Mouse (Mus musculus): Measurements from ENCODE around the gene Aldh3b1. TPM values are rescaled to one million over a fixed set of nuclear protein-coding genes. Genes with fewer than 3 reads are reported as not detected.
A peak's percentile ranks its signal among the peaks of the same experiment; 100 is the strongest.

The Aldh3b1 gene
- polyA plus RNA-seq, 1 experiment = 0.66 TPM

DNA sequence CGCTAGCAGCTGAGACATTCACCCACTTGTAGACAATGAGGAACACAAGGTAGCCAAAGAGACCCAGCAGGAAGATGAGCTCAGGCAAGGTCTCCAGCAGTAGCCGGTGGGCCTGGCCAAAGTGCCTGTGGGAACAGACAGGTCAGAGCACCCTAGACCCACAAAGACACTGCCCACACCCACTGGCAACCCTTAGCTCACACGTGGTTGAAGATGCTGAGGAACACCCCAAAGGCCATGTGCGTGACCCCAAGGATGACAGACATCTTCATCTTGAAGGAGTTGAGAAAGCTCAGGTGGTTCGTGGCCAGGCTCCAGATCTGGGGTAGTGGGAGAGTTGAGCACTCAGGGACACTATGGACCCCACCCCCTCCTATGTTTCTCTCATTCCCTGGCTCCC lies 32.1 kb downstream of the Aldh3b1 start:
- Histone ChIP-seq H3K36me3 (ENCODE audit: control insufficient read depth, insufficient read depth, low read length, poor library complexity, severe bottlenecking) (peaks cover 10% of the 10 kb centered on the region), H3K4me3 (ENCODE audit: low read depth, low read length) (no peak overlapping the region), H3K9me3 (replicated peaks; ENCODE audit: control insufficient read depth, insufficient read depth, low read length, poor library complexity, severe bottlenecking) (no peaks in the 10 kb centered on the region)

GRCm38 (mm10) chr19:3896208-3896607 lies 33.4 kb downstream of the Aldh3b1 start:
- H3K36me3 ChIP-seq (ENCODE audit: control insufficient read depth, insufficient read depth, low read length, poor library complexity, severe bottlenecking) = peaks cover 16% of the 10 kb centered on the region
- H3K27ac ChIP-seq (ENCODE audit: insufficient read depth, low read length) = no peak overlapping the region

More for the DNA sequence above, 32.1 kb downstream of the Aldh3b1 start:
- Histone ChIP-seq H3K27me3 (ENCODE audit: control insufficient read depth, insufficient read depth, low read length, poor library complexity, severe bottlenecking) (no peaks in the 10 kb centered on the region), H3K9ac (ENCODE audit: low read depth, poor library complexity, severe bottlenecking) (no peak overlapping the region), H3K4me1 (ENCODE audit: control insufficient read depth, insufficient read depth, low read length) (no peaks in the 10 kb centered on the region), H3K27ac (ENCODE audit: insufficient read depth, low read length) (no peak overlapping the region)
- TF ChIP-seq CTCF (IDR thresholded peaks at IDR 0.05; ENCODE audit: low read depth, low read length) = no peak
- TF ChIP-seq EP300 (IDR thresholded peaks at IDR 0.05; ENCODE audit: insufficient read depth, low read depth, low read length) = no peak
- no peak for TF ChIP-seq POLR2A (IDR thresholded peaks at IDR 0.05; ENCODE audit: insufficient read depth, low read length)

DNA sequence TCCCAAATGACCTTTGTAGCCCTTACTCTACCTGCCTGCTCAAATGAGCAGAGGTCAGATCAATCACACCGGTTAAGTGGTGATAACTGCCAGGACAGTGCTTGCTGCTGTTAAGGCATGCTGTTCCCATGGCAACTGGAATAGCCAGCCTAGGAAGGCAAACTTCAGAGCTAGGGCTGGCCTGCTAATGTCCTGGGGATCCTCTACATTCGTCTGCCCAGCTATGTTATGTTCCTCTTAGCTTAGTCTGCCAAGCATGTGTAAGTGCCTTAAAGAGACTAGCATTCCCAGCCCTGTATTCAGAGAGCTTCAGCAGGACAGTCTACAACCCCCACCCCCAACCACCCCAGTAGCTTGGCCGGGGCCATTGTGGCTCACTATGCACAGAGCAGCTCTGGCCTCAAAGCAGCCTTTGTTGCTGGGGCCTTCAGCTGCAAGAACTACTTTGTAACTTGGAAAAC lies 34.4 kb downstream of the Aldh3b1 start:
- TF ChIP-seq EP300 (IDR thresholded peaks at IDR 0.05; ENCODE audit: insufficient read depth, low read depth, low read length) = no peak
- no peak for TF ChIP-seq CTCF (IDR thresholded peaks at IDR 0.05; ENCODE audit: low read depth, low read length)
- no peak for TF ChIP-seq POLR2A (IDR thresholded peaks at IDR 0.05; ENCODE audit: insufficient read depth, low read length)
- H3K27me3 ChIP-seq (ENCODE audit: control insufficient read depth, insufficient read depth, low read length, poor library complexity, severe bottlenecking) = no peaks in the 10 kb centered on the region
- H3K9me3 ChIP-seq (replicated peaks; ENCODE audit: control insufficient read depth, insufficient read depth, low read length, poor library complexity, severe bottlenecking) = no peaks in the 10 kb centered on the region
- no peak overlapping the region for H3K9ac ChIP-seq (ENCODE audit: low read depth, poor library complexity, severe bottlenecking)
- H3K4me3 ChIP-seq (ENCODE audit: low read depth, low read length) = no peak overlapping the region
- no peaks in the 10 kb centered on the region for H3K4me1 ChIP-seq (ENCODE audit: control insufficient read depth, insufficient read depth, low read length)
- H3K27ac ChIP-seq (ENCODE audit: insufficient read depth, low read length) = no peak overlapping the region
- H3K36me3 ChIP-seq (ENCODE audit: control insufficient read depth, insufficient read depth, low read length, poor library complexity, severe bottlenecking) = peaks cover 22% of the 10 kb centered on the region

More at GRCm38 (mm10) chr19:3896208-3896607, 33.4 kb downstream of the Aldh3b1 start:
- Histone ChIP-seq H3K4me1 (ENCODE audit: control insufficient read depth, insufficient read depth, low read length) (no peaks in the 10 kb centered on the region), H3K9me3 (replicated peaks; ENCODE audit: control insufficient read depth, insufficient read depth, low read length, poor library complexity, severe bottlenecking) (no peaks in the 10 kb centered on the region), H3K27me3 (ENCODE audit: control insufficient read depth, insufficient read depth, low read length, poor library complexity, severe bottlenecking) (no peaks in the 10 kb centered on the region), H3K9ac (ENCODE audit: low read depth, poor library complexity, severe bottlenecking) (no peak overlapping the region), H3K4me3 (ENCODE audit: low read depth, low read length) (no peak overlapping the region)
- TF ChIP-seq EP300 (IDR thresholded peaks at IDR 0.05; ENCODE audit: insufficient read depth, low read depth, low read length) (no peak), CTCF (IDR thresholded peaks at IDR 0.05; ENCODE audit: low read depth, low read length) (no peak), POLR2A (IDR thresholded peaks at IDR 0.05; ENCODE audit: insufficient read depth, low read length) (no peak)

DNA sequence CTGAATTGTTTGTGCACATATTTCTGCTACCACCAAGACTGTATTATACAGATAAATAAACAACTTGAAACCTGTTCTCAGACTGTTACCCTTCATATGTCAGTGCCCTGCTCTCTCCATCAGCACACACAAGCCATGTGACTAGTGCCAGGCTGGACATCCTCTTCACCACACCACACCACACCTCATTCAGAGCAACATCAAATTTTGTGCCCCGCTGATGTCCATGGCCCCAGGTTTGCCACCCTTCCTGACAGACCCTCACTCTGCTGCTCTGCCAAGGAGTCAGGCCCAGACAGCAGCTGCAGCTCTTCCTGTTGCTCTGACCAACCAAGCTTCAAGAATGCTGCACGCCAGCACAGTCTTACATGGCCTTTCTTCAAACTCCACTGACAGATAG lies 35.3 kb downstream of the Aldh3b1 start:
- H3K4me1 ChIP-seq (ENCODE audit: control insufficient read depth, insufficient read depth, low read length) = no peaks in the 10 kb centered on the region
- no peak overlapping the region for H3K4me3 ChIP-seq (ENCODE audit: low read depth, low read length)
- peaks cover 31% of the 10 kb centered on the region for H3K36me3 ChIP-seq (ENCODE audit: control insufficient read depth, insufficient read depth, low read length, poor library complexity, severe bottlenecking)
- no peak overlapping the region for H3K27ac ChIP-seq (ENCODE audit: insufficient read depth, low read length)
- no peak overlapping the region for H3K9ac ChIP-seq (ENCODE audit: low read depth, poor library complexity, severe bottlenecking)
- H3K27me3 ChIP-seq (ENCODE audit: control insufficient read depth, insufficient read depth, low read length, poor library complexity, severe bottlenecking) = no peaks in the 10 kb centered on the region
- TF ChIP-seq CTCF (IDR thresholded peaks at IDR 0.05; ENCODE audit: low read depth, low read length) = no peak
- TF ChIP-seq EP300 (IDR thresholded peaks at IDR 0.05; ENCODE audit: insufficient read depth, low read depth, low read length) = no peak
- TF ChIP-seq POLR2A (IDR thresholded peaks at IDR 0.05; ENCODE audit: insufficient read depth, low read length) = no peak
- no peaks in the 10 kb centered on the region for H3K9me3 ChIP-seq (replicated peaks; ENCODE audit: control insufficient read depth, insufficient read depth, low read length, poor library complexity, severe bottlenecking)

- Histone ChIP-seq H3K4me3 (ENCODE audit: low read depth, low read length) (no peak overlapping the region), H3K36me3 (ENCODE audit: control insufficient read depth, insufficient read depth, low read length, poor library complexity, severe bottlenecking) (peaks cover 38% of the 10 kb centered on the region), H3K9me3 (replicated peaks; ENCODE audit: control insufficient read depth, insufficient read depth, low read length, poor library complexity, severe bottlenecking) (no peaks in the 10 kb centered on the region), H3K4me1 (ENCODE audit: control insufficient read depth, insufficient read depth, low read length) (no peaks in the 10 kb centered on the region), H3K9ac (ENCODE audit: low read depth, poor library complexity, severe bottlenecking) (no peak overlapping the region), H3K27me3 (ENCODE audit: control insufficient read depth, insufficient read depth, low read length, poor library complexity, severe bottlenecking) (no peaks in the 10 kb centered on the region), H3K27ac (ENCODE audit: insufficient read depth, low read length) (no peak overlapping the region)
- TF ChIP-seq POLR2A (IDR thresholded peaks at IDR 0.05; ENCODE audit: insufficient read depth, low read length) (no peak), CTCF (IDR thresholded peaks at IDR 0.05; ENCODE audit: low read depth, low read length) (no peak), EP300 (IDR thresholded peaks at IDR 0.05; ENCODE audit: insufficient read depth, low read depth, low read length) (no peak)
These were observed 36.0 kb downstream of the Aldh3b1 start for GRCm38 (mm10) chr19:3893545-3894116.

- Histone ChIP-seq H3K36me3 (ENCODE audit: control insufficient read depth, insufficient read depth, low read length, poor library complexity, severe bottlenecking) (peaks cover 67% of the 10 kb centered on the region), H3K4me3 (ENCODE audit: low read depth, low read length) (no peak overlapping the region), H3K9ac (ENCODE audit: low read depth, poor library complexity, severe bottlenecking) (no peak overlapping the region)
These were observed 39.4 kb downstream of the Aldh3b1 start for GRCm38 (mm10) chr19:3890181-3890580.

More at GRCm38 (mm10) chr19:3890181-3890580, 39.4 kb downstream of the Aldh3b1 start:
- no peaks in the 10 kb centered on the region for H3K9me3 ChIP-seq (replicated peaks; ENCODE audit: control insufficient read depth, insufficient read depth, low read length, poor library complexity, severe bottlenecking)
- TF ChIP-seq CTCF (IDR thresholded peaks at IDR 0.05; ENCODE audit: low read depth, low read length) (peak; percentile 28), POLR2A (IDR thresholded peaks at IDR 0.05; ENCODE audit: insufficient read depth, low read length) (no peak)
- no peak overlapping the region for H3K27ac ChIP-seq (ENCODE audit: insufficient read depth, low read length)
- H3K27me3 ChIP-seq (ENCODE audit: control insufficient read depth, insufficient read depth, low read length, poor library complexity, severe bottlenecking) = no peaks in the 10 kb centered on the region
- no peaks in the 10 kb centered on the region for H3K4me1 ChIP-seq (ENCODE audit: control insufficient read depth, insufficient read depth, low read length)

Data from ES-Bruce4 (cell line).